Mouse (Mus musculus) left cerebral cortex, postnatal 14 days (tissue): ENCODE measurements around the gene Hk1. TPM values are rescaled to one million over a fixed set of nuclear protein-coding genes. Genes with fewer than 3 reads are reported as not detected.

ENCODE experiments used
- DNase-seq, 2 experiments: peaks; one replicate each; pipeline ENCODE4 v3.0.0; 2021 to 2022; ENCODE audit warnings: low spot score in 2 of 2, mixed read lengths in 1 of 2
- intact Hi-C: fragments of 180-260 bp; cut with DNase I; formaldehyde crosslinking; loops from one replicate; pipeline ENCODE4 v1.15.1; 2025
- long read RNA-seq, 2 experiments: library from polyadenylated mRNA; stranded (forward); transcript quantifications; one replicate each; pipeline ENCODE4 v2.0.0; 2021
- total RNA-seq, 2 experiments: library from RNA; stranded (reverse); gene quantifications; 2 replicates each; pipeline ENCODE4 v1.2.3; 2021

Hk1 gene
- total RNA-seq = 100 to 1,000 TPM; 321 to 322 TPM
- long read RNA-seq, experiment 1, full-length matches to known transcripts = 291 of 391 reads
- long read RNA-seq, experiment 1, partial matches to known transcripts = 63 of 391 reads
- long read RNA-seq, experiment 1, other reads (novel, unspliced or antisense) = 37 of 391 reads
- long read RNA-seq, experiment 2, full-length matches to known transcripts = 265 of 356 reads
- long read RNA-seq, experiment 2, partial matches to known transcripts = 75 of 356 reads
- long read RNA-seq, experiment 2, other reads (novel, unspliced or antisense) = 16 of 356 reads

DNA sequence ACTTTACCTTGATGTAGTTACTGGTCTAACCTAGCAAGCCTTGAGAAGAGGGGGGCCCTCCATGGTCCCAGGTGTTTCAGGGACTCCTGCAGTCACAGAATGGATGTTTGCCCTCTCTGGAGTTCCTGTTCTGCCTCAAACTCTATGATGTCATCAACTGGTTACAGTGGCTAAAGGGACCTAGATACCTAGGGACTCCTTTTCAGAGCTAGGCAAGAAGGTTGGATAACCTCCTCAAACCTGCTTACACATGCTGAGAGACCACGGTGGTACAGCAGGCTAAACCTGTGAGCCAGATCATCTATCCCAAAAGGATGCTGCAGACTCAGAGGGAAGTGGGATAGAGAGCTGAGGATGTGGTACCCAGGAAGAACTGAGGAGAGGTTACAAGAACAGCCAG is at the start of gene Hk1:
Hk1 (minus strand) TSS at position 101 of the 400 bp plus-strand sequence.
- intact Hi-C loops = no loop called here
- DNase-seq = no peak

DNA sequence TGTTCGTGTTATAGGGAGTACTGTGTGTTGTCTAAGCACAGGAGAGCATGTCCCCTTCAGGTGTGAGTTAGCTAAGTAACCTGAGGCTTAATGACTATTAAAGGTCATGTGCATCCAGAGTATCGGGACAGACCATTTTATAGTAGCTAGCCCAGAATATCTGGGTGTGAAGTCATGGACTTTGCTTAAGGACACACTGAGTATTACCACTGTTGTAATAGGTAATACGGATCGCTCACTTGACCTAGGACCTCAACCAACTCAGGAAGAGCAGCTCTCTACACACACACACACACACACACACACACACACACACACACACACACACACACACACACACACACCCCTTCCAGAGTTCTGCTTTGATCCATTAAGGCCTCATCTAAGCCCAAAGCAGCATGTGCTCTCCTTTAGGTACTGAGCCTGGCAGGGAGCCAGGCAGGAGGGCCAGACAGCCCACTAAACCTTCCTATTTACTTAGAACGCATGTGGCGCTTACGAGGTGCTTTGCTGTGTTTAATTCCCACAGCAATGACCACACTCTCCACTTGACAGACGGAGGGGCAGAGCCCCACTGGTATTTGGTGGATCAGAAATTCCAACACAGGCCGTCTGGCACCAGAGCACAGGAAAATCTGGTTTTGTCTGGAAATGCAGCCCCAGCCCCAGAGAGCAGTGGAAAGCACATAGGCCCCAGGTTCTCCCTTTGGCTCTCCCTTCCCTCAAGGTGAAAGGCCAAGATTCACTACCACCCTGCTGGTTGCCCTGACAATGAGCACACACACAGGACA is 45.6 kb upstream of the Hk1 start:
- intact Hi-C loops = no loop called here
- DNase-seq = no peak

DNA sequence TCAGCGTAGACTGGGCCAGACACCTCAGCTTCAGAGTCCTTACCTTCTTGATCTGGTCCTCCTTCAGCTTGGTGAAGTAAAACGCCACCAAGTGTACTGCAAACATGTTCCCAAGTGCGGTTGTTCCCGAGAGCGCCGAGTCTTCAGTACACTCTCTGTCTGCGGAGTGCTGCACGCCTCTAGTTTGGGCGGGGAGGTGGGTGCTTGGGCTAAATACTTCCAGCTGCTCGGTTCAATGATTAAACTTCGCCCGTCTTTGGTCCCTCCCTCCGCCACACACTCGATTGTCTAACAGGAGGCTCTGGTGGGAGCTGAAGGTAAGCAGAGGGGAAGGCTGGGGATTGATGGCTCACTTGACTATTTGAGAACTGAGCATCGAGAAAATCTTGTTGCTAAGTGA is 42.5 kb upstream of the Hk1 start, which contains the start of gene Hkdc1:
Hkdc1 (minus strand) TSS at position 237 of the 400 bp plus-strand sequence.
- DNase-seq = no peak
- intact Hi-C loops = no loop called here

DNA sequence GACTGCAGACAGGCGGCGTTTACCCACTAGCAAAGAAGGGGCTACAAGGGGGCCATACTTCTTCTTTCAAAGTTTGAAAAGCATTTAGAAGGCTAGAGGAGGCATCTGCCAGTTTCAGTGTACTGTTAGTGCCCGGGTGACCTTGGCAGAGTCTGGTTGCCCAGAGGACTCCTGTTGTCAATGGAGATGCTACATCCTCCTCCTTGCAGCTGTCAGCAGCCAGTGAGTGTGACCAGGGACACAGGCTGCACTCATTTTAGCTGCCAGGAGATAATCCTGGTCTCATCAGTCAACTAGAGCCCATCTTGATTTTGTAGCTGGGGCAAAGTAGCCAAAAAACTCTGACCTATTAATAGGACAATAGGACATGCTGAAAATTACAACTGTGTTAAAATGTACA is 41.4 kb upstream of the Hk1 start:
- no peak for DNase-seq
- intact Hi-C loops = no loop called here

DNA sequence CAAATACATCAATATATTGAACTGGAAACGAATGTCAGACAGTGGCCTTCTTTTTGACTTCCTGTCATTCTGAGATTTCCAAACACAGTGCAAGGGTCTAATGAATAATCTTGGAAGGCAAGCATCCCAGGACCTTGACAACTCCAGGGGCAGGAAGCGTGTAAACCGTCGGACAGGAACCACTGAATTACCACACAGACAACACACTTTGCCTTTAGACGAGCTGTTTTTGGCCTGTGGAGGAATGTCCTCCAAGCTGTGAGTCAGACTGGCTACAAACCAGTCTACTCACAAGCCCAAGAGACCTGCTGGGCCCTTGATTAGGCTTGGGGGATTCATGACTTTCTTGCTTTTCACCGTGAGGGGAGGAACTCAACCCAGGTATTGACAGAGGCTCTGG is 40.7 kb upstream of the Hk1 start:
- DNase-seq = no peak
- intact Hi-C loops = no loop called here

DNA sequence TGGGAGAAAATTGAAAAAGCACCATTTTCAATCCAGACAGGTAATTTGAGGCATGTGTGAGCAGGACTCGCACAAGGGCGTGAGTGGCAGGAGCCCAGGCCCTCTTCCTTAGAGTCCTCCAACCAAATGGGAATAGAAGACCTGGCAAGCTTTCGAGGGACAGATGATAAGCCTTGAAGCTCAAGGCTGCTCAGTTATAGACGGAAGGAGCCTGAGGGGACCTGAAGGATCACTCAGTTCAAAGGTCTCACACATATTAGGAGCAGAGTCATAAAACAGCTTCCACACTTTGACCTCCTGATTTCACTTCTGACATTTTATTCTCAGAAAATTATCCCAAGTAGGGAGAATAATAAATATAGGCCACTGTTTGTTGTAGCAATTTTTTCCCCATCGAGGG is 39.7 kb upstream of the Hk1 start:
- intact Hi-C loops = no loop called here
- no peak for DNase-seq

DNA sequence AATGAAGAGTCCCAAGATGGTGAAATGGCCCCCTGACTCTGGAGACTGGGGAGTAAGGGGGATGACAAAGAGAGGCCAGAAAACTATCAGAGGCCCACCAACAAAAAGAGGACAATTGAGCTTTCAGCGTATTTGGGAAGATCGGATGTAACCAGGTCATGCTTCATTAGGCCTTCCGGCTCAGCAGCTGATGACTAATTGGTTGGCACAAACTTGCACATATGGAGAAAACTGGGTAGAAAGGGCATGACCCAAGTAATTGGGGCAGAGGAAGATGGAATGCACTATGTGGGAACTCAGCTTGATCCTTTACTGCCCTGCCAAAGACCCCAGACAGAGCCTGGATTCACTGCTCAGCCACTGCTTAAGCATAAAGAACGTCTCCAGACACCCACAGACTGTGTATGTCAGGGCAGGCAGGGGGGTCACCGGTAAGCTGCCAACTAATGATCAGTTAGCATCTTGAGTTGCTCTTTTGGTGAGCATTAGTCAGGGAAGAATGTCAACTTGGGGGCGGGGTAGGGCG is 39.2 kb upstream of the Hk1 start:
- intact Hi-C loops = no loop called here
- DNase-seq = no peak

DNA sequence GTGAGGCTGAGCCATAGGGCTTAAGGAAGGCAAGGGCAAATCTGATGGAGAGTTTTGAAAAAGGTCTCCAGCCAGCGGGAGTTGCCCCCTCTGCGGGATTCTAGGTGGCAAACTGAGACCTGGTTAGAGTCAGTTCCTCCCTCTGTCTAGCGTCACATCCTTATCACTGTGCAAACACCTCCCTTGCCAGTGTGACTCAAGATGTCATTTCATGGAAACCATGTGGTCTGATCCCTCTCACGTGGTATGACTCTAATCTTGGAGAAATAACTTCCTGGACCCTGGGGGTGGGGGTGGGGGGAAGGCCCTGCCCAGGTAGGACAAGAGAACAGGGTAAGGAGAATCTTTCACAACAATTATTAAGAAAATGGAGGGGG is 33.9 kb upstream of the Hk1 start:
- intact Hi-C loops = no loop called here
- DNase-seq = no peak

DNA sequence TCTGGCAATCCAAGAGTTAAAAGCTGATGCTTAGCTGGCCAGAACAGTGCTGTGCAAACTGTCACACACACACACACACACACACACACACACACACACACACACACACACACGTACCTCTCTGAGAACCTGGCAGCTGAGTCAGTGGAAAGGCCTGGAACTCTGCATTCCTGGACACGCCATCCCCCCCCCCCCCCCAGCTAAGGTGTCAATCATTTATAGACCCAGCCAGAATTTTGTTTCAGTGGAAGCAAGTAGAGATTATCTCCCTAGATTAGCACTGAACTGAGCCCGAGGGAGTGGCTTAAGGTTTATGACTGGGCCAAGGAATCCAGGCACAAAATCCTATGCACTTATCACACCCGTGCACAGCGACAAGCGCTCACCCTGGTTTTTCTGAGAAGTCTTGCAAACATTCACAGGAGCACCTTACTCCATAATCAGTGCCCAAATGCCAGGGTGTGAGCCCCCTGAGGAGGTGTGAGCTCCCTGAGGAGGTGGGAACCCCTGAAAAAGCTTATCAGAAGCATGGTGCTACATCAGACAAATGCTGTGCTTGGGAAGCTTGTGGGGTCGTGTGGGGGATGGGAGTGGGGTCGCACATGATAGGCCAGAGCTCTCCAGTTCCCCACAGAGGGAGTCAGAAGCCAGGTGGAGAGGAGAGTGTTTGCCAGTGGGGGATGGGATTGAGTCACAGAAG is 33.3 kb upstream of the Hk1 start:
- DNase-seq = peak in 1 of 2 experiments; percentile 42
- intact Hi-C loops = no loop called here

DNA sequence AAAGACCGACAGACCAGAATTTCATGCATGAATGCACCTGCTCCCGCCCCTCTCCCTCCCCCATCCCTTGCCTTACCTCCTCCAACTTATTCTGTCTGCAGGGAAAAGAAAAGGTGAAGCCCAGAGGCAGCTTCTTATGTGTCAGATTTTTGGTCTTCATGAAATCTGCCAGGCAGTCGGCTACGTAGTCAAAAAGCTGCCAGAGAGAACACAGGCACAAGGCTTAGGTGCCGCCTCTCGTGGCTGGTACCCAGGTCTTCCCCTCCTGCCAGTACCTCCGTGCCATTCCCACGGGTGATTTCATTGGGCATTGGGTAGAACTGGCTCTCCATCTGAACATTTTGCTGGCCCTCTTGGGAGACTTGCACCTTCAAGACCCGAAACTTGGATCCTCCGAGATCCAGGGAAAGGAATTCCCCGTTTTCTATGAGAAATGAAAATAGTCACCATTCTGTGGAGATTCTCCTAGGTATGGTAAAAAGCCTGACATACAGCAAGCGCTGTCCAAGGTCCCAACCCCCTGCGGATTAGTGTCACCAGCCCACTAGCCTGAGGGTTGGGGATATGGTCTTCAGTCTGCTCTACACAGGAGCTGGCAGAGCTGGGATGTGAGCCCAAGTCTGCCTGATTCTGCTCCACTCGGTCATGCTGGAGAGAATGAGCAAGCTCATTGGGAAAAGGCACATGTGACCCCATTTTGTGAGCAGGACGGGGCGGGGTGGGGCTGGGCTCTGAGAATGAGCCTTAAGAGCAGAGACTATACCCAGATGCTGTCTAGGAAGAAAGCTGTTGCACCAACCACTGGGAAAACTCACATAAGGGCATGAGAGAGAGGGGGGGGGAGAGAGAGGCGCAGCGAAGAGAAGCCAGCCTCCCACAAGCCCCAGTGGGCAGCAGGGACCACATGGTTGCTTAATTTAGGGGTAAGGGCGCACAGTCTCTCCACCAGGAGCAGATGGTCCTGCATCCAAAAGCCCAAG is 32.0 kb upstream of the Hk1 start:
- DNase-seq = peak in 1 of 2 experiments; percentile 46
- intact Hi-C loops = loop anchor here (1.0 kb wide), 1 partner anchor 136 kb away; no protein-coding TSS in a partner anchor

DNA sequence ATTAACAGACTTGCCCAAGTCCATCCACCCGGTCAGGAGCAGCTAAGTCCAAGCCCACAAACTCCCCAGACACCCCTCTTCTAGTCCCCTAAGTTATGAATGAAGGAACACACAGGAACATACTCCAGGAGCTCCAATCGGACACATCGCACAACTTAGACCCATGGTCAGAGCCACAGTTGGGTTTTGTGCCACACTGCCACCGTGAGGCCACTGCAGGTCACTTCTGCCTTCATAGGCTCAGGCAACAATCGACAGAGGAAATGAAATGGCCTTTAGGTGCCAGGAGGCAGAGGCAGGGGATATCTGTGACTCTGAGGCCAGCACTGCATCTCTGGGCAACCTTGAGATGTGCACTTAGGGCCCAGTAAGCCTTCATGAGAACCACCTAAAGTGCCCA is 31.2 kb upstream of the Hk1 start:
- intact Hi-C loops = loop anchor here (1.0 kb wide), 1 partner anchor 136 kb away; no protein-coding TSS in a partner anchor
- DNase-seq = peak; percentile 79 to 81

DNA sequence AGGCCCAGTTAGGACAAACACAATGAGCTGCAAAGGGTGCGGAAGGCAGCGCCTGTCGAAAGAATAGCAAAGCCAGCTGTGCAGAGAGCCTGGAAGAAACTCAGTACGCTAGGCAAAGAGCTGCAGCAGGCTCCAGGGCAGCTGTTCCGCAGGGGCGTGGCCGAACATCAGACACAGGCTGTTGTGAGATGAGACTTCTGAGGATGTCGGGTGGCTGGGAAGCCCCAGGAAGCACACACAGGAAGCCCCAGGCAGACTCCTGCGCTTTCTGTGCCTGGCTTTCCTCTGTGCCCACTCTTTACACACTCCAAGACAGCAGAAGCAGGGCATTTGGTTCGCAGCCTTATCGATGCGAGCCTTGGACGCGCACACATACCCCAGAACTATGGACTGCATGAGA is 25.2 kb upstream of the Hk1 start:
- intact Hi-C loops = no loop called here
- DNase-seq = no peak

DNA sequence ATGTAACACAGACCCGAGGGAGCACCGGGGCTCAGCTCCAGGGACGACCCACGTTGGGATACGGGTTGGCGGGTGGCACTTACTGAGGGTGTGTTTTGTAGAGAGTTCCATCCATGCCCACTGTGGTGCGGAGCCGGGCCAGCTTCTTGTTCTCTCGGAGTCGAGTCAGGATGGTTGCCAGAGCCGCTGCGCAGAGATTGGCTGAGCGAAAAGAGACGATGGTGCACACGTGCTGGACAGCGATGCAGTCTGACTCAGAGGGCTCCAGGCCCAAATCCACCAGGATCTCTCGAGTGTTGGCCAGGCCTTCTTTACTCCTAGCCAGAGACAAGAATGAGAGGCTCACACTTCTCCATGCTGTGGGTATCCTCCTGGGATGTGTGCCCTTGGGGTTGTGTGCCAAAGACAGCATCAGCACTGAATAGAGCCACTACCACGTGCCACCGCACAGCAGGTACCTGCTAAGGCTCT is 22.0 kb upstream of the Hk1 start:
- intact Hi-C loops = no loop called here
- peak in 1 of 2 experiments; percentile 41 for DNase-seq

DNA sequence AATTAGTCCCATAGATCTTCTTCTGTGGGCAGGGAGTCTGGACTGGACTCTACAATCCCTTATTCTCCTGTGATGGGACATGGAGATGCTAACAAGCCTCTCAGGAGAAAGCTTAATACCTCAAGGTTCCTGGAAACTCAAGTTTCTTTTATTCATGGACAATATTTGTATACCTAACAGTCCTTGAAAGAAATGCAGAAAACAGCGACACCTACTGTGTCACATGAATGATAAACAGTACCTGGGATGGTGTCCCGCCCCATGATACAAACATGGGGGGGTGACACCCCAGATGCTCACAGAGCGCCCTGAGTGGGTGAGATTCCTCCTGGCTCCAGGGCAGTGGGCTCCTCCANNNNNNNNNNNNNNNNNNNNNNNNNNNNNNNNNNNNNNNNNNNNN is 3.3 kb upstream of the Hk1 start:
- intact Hi-C loops = no loop called here
- no peak for DNase-seq

DNA sequence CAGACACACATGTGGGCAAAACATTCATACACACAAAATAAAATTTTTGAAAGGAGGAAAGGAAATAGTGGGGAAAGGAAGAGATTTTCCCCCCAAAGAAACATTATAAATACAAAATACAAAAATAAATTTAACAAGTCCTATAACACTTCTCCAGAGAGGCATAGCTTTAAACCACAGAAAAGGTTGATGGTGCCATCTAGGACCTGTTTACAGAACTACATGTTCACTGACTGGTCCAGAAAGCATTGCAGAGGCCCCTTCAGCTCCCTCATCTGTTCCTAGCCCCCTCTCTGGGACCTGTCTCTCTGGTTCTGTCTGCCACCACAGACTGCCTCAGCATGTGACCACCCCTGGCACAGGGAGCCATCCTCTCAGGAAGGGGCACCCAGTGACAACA is 1.2 kb upstream of the Hk1 start:
- intact Hi-C loops = no loop called here
- no peak for DNase-seq

DNA sequence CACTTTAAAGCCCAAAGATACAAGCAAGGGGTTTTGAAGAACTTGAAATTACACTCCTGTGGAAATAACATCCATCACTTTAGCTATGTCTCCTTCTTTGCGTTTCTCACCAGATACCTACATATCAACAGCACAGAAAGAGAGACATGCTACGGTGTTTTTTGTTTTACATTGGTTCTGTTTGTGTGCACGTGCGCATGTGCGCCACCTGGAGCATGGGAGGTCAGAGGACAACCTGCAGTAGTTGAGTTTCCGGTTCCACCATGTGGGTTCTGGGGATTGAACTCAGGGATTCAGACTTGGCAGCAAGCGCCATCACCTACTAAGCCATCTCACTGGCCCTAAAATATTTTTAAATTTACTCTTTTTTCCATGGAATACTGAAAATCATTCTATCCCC is 20.9 kb downstream of the Hk1 start:
- intact Hi-C loops = no loop called here
- DNase-seq = no peak

DNA sequence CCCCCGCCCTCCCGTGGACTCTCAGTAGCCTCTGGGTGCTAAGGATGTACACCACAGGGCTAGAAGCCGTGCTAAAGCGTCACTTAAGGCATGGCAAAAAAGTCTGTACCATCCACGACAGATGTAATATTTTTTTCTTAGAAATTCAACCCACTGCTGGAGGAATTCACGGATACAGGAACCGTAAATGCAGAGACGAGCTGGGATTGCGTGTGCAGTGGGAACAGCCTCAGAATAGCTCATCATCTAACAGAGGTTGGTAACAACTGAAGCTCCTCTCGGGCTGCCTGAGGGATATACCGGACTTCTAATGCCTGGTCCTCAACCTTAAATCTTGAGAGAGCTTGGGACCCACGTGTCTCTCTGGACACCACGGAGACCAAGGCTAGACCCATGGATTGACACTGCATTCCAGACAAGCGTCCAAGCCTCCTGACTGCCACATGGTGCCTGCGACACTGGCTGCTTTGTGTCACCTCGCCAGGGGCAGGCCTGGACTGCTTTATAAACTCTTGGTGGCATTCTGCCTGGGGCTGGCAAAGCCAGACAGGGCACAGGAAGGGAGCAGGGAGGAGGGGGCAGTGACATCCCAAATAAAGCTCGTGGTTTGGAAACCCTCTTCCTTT is 23.5 kb downstream of the Hk1 start:
- intact Hi-C loops = no loop called here
- peak; percentile 53 to 54 for DNase-seq

DNA sequence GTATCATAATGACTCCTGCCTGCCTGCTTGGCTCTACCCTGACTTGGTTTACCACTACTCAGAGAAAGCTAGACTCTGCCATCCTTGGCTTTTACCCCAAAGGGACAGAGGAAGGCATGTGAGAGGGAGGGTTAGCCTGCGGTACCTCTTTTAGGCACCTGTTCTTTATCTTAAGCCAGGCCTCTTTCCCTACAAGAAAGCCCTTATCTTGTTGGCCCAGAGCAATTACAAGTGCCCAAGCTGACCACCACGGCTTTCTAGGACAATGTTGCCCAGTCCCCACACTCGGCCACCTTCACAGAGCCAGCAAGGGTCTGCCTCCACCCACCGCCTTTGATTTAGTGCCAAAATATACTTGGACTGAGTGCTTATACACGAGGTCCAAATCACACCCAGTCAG is 34.6 kb downstream of the Hk1 start:
- intact Hi-C loops = no loop called here
- no peak for DNase-seq
